Mouse (Mus musculus) E14TG2a.4 (cell line): ENCODE data around the gene Cntfr.

Source experiments
- CTCF ChIP-seq: conservative IDR thresholded peaks from 2 replicates; pipeline ENCODE4 v1.5.1; 2014; ENCODE audit warnings: low read length
- NANOG ChIP-seq: IDR thresholded peaks from 2 replicates; pipeline ENCODE4 v1.6.1; 2014; ENCODE audit warnings: borderline replicate concordance, low read length, mixed read lengths
- POU5F1 ChIP-seq: IDR thresholded peaks from 2 replicates; pipeline ENCODE4 v1.6.1; 2014; ENCODE audit warnings: low read length, borderline replicate concordance

DNA sequence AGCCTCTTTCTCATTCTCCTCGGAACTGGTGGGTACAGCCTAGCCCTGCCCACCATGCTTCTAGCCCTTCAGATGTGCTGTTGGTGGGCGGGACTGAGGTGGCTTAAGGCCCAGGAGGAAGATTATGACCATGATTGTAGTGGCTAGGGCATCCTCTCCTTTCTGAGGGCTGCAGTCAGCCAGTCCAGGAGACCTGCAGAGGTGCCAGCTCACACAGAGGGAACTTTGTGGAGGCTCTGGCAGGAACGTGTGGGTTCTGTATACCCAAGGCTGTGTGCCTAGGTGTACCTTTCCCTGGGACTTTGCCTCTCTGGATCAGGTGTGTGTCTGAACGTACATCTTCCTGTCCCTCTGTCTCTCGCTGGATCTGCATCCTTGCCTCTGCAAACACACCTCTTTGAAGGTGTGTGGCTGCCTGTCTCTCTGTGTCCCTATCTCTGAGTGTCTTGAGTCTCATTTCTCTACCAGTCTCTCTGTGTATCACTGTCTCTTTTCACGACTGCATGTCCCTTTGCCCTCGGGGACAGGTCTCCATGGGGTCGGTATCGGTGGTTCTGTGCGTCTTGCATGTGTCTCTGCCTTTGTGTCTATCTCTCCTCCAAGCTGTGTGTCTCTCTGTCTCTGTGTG lies 57.6 kb downstream of the Cntfr start:
- no peak for TF ChIP-seq CTCF
- TF ChIP-seq POU5F1: no peak
- no peak for TF ChIP-seq NANOG
